Mouse (Mus musculus) ovary, postnatal 14 days (tissue): ENCODE results near the gene Gm11232.

Source experiments
- DNase-seq: peaks from one replicate; pipeline ENCODE4 v3.0.0; 2022; ENCODE audit warnings: low spot score

Gene Gm11232

DNA sequence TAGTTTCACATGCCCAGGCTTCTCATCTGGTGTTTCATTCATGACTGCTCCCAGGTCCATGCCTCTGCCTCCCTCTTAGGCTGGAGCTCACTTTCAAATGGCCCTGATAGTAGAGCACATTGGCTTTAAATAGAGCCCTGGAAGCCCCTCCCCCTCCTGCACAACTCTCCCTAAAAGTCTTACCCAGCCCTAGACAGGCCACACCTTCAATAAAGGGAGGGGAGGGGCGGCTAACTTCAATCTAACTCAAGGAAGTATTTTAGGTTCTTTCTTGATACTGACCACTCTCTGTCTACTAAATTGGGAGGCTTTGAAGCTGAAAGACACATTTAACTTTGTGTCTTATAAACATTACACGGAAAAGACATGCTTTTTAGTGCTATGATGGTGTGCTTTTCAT is at the start of gene Gm11232:
Gene Gm11232, minus strand, starts transcription at position 101 of the 400 bp plus-strand sequence.
- DNase-seq: no peak

- no peak for DNase-seq
Measured at GRCm38 (mm10) chr4:71805977-71806534, 48.3 kb upstream of the Gm11232 start.

- no peak for DNase-seq
Measured at GRCm38 (mm10) chr4:71765529-71765928, 7.8 kb upstream of the Gm11232 start.

- DNase-seq: no peak
Measured at GRCm38 (mm10) chr4:71765071-71765470, 7.3 kb upstream of the Gm11232 start.

DNA sequence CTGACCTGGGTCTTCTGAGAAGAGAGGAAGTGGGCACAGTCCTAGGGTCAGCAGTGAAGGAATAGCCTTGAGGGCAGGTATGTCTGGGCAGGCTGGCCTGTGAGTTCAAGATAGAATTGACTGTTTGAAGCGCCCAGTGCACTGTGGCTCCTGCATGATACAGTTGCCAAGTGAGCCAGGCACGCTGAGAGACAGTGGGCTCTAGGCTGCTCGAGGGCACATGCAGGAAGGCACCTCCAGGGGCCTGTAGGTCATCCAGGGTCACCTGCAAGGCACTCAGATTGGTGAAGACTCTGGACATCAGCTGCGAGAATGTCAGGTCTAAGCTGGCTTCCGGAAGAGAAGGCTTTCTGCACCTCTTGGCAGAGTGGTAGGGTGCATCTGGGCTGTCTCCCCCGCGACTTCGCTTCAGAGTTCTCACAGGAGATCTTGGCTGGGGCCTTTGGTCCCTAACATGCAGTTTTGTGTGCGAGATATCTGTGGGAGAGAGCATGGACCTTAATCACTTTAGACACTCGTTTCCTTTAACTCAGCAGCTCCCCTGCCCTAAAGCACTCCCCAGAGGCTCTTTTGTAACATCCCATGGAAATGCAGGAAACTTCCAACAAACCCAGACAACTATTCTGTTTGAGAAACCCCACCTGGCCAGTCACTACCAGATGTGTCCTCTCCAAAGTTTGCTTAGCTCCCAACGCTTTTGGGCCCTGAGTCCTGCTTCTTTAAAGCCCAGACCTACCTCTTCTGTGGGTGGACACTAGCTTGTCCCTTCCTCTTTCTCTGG is 1.1 kb downstream of the Gm11232 start:
- DNase-seq: peak; percentile 15

DNA sequence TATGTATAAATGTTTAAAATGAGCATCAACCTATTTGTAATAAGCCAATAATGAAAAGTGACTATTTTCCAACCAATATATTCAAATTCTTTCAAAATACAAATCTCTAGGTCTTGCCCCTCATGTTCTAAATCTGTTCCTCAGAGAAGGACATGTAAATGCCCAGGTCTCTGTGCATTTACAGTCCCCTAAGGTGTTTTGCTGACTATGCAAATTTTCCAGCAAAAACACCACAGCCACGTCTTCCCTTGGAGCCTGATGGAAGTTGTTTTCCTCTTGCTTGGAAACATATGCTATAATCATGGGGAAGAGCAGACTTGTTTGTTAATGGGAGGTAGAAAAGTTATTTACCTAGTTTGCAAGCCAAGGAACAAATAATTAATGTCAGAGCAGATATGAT is 12.0 kb downstream of the Gm11232 start:
- no peak for DNase-seq

DNA sequence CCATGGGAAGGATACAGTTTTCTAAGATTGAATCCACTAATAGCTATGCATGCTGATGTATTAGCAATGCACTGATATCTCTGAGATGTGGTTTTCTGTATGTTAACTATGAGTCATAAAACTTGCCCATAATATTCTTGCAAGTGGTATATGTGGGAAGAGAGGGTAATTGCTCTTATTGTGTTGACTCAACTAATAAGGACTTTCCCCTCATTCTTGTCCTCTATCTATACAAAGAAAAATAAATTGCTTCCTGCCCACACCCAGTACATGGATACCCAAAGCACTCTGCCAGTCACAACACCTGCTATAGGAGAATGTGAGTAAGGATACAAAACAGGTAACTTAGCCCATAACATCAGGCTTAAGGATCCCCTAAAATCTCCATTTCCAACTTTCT is 21.2 kb downstream of the Gm11232 start:
- DNase-seq: no peak

- no peak for DNase-seq
Measured at GRCm38 (mm10) chr4:71735261-71735660, 22.5 kb downstream of the Gm11232 start.

- no peak for DNase-seq
Measured at GRCm38 (mm10) chr4:71729401-71729800, 28.4 kb downstream of the Gm11232 start.

GRCm38 (mm10) chr4:71727611-71728010 is 30.2 kb downstream of the Gm11232 start:
- no peak for DNase-seq

DNA sequence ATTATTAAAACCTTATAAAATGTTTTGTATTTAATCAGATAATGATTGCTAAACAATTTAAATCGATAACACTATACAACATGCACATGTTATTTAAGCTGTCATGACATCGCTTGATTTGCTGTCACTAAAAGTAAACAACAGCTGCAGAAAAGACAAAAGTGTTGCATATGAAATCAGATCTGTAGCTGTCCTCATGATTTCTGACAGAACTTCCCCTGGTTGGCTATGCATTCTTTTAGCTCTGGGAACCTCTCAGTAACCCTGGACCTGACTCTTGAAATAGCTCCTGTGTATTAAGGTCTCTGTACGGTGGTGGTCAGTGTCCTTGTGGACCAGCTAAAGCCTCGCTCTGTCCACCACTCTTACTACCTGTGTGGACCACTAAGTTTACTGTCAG is 30.7 kb downstream of the Gm11232 start:
- DNase-seq: no peak

DNA sequence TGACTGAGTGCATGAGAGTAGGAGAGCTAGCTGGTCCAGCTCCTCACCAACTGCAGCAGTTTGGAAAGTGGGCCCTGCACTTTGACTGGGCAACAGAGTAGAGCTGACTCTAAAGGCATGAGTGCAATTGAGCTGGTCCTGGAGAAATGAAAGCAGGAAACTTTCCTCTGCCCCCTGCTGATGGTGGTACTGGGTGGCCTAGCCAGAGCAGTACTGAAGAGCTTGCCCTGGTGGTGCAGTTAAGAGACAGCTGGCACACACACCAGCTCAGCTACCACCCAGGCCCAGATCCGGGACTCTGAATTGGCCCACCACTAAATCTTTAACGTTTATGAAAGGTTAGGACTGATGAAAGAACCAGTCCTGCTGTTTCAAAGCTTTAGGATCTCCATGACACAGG is 31.9 kb downstream of the Gm11232 start:
- DNase-seq: no peak
